Mouse (Mus musculus): ENCODE measurements around the gene Tlk2.

Gene Tlk2

GRCm38 (mm10) chr11:105261601-105262351 is 83.2 kb downstream of the Tlk2 start:
- peak; percentile 96 for DNase-seq (ENCODE audit: low read depth, low spot score)

GRCm38 (mm10) chr11:105264506-105264905 is 85.9 kb downstream of the Tlk2 start:
- DNase-seq (ENCODE audit: low read depth, low spot score) = no peak

- peak; percentile 74 for DNase-seq (ENCODE audit: low read depth, low spot score)
These were observed 86.4 kb downstream of the Tlk2 start for GRCm38 (mm10) chr11:105264988-105265387.

- DNase-seq (ENCODE audit: low read depth, low spot score) = peak; percentile 89
These were observed 91.5 kb downstream of the Tlk2 start for GRCm38 (mm10) chr11:105270155-105270554.

- no peak for DNase-seq (ENCODE audit: low read depth, low spot score)
These were observed 101.8 kb downstream of the Tlk2 start for GRCm38 (mm10) chr11:105280456-105280855.

GRCm38 (mm10) chr11:105281291-105281690 is 102.7 kb downstream of the Tlk2 start:
- DNase-seq (ENCODE audit: low read depth, low spot score) = no peak

- DNase-seq (ENCODE audit: low read depth, low spot score) = no peak
These were observed 103.3 kb downstream of the Tlk2 start for GRCm38 (mm10) chr11:105281763-105282459.

- DNase-seq (ENCODE audit: low read depth, low spot score) = peak; percentile 96
These were observed 103.9 kb downstream of the Tlk2 start for GRCm38 (mm10) chr11:105282460-105282859.

GRCm38 (mm10) chr11:105283016-105283415 is 104.4 kb downstream of the Tlk2 start:
- peak; percentile 54 for DNase-seq (ENCODE audit: low read depth, low spot score)

- DNase-seq (ENCODE audit: low read depth, low spot score) = no peak
These were observed 107.1 kb downstream of the Tlk2 start for GRCm38 (mm10) chr11:105285720-105286119.

- DNase-seq (ENCODE audit: low read depth, low spot score) = peak; percentile 90
These were observed 110.8 kb downstream of the Tlk2 start for GRCm38 (mm10) chr11:105289403-105289802.

- DNase-seq (ENCODE audit: low read depth, low spot score) = peak; percentile 69
These were observed 113.1 kb downstream of the Tlk2 start for GRCm38 (mm10) chr11:105291681-105292123.

- DNase-seq (ENCODE audit: low read depth, low spot score) = peak; percentile 87
These were observed 113.8 kb downstream of the Tlk2 start, which contains the start of gene Mrc2 for GRCm38 (mm10) chr11:105292124-105293071. TSS of gene Mrc2 (plus strand) at chr11:105292643.

GRCm38 (mm10) chr11:105293101-105293581 is 114.5 kb downstream of the Tlk2 start:
- DNase-seq (ENCODE audit: low read depth, low spot score) = peak; percentile 78

GRCm38 (mm10) chr11:105293901-105294494 is 115.4 kb downstream of the Tlk2 start:
- peak; percentile 62 for DNase-seq (ENCODE audit: low read depth, low spot score)

GRCm38 (mm10) chr11:105296084-105296483 is 117.5 kb downstream of the Tlk2 start:
- DNase-seq (ENCODE audit: low read depth, low spot score) = no peak

- no peak for DNase-seq (ENCODE audit: low read depth, low spot score)
These were observed 131.6 kb downstream of the Tlk2 start for GRCm38 (mm10) chr11:105310197-105310596.

GRCm38 (mm10) chr11:105311291-105311975 is 132.8 kb downstream of the Tlk2 start:
- DNase-seq (ENCODE audit: low read depth, low spot score) = peak; percentile 85

- DNase-seq (ENCODE audit: low read depth, low spot score) = peak; percentile 86
These were observed 133.8 kb downstream of the Tlk2 start for GRCm38 (mm10) chr11:105312311-105312942.
